Mouse (Mus musculus) forebrain, postnatal 0 days (tissue): Measurements from ENCODE around the gene Wsb2. TPM values are rescaled to one million over a fixed set of nuclear protein-coding genes. Genes with fewer than 3 reads are reported as not detected.

Source experiments
- ATAC-seq: fragments of 200-750 bp; cut with Nextera tagmentation; 2 replicates; pipeline ENCODE4 v1.8.0; 2017; ENCODE audit warnings: mild to moderate bottlenecking, moderate library complexity
- DNase-seq: peaks from one replicate; pipeline ENCODE4 v3.0.0-alpha.2; 2015
- H3K27ac ChIP-seq: fragments of 300-500 bp; sonication (generic); 2 replicates; pipeline ENCODE4 v1.5.1; 2014; ENCODE audit warnings: low read depth, mild to moderate bottlenecking, antibody characterized with exemption, low read length, moderate library complexity, mixed read lengths
- H3K27me3 ChIP-seq: fragments of 300-500 bp; sonication (generic); 2 replicates; pipeline ENCODE4 v1.6.1; 2014; ENCODE audit warnings: mild to moderate bottlenecking, low read length, mixed read lengths; ENCODE audit not compliant: insufficient read depth
- H3K36me3 ChIP-seq: fragments of 300-500 bp; sonication (generic); 2 replicates; pipeline ENCODE4 v1.6.1; 2014; ENCODE audit warnings: mild to moderate bottlenecking, moderate library complexity; ENCODE audit not compliant: insufficient read depth
- H3K4me1 ChIP-seq: fragments of 300-500 bp; sonication (generic); 2 replicates; pipeline ENCODE4 v1.6.1; 2014; ENCODE audit warnings: antibody characterized with exemption; ENCODE audit not compliant: insufficient read depth
- H3K4me2 ChIP-seq: fragments of 300-500 bp; sonication (generic); 2 replicates; pipeline ENCODE4 v1.6.1; 2014; ENCODE audit warnings: low read depth, mild to moderate bottlenecking, moderate library complexity
- H3K4me3 ChIP-seq: fragments of 300-500 bp; sonication (generic); 2 replicates; pipeline ENCODE4 v1.5.1; 2014; ENCODE audit warnings: low read depth, low read length, mixed read lengths
- H3K9ac ChIP-seq: fragments of 300-500 bp; sonication (generic); 2 replicates; pipeline ENCODE4 v1.6.1; 2014; ENCODE audit warnings: mild to moderate bottlenecking
- H3K9me3 ChIP-seq: fragments of 300-500 bp; sonication (generic); 2 replicates; pipeline ENCODE4 v1.6.1; 2016; ENCODE audit warnings: low read length
- CTCF ChIP-seq: sonication (generic); IDR thresholded peaks from 2 replicates; pipeline ENCODE4 v1.5.1; 2016; ENCODE audit warnings: antibody characterized with exemption, control low read depth, low read depth
- WGBS: fragments of 180-500 bp; shearing (Covaris S2); extraction: QIAGEN DNeasy Blood & Tissue Kit; methylation state at CpG from one replicate; pipeline ENCODE4 v1.1.7; 2014; 5-methylcytosine and 5-hydroxymethylcytosine counted together
- polyA plus RNA-seq: library from polyadenylated mRNA; unstranded; fragments of >200 nt; fragmentation: Nextera tagmentation; extraction: Ambion mirVana; gene quantifications from 2 replicates; pipeline ENCODE4 v1.2.1, GENCODE M21; 2015
- total RNA-seq: library from RNA; depleted of rRNA; stranded (reverse); fragments of >200 nt; gene quantifications from 2 replicates; pipeline ENCODE4 v1.2.3, GENCODE M21; 2014

The Wsb2 gene
- total and polyA plus RNA-seq, 2 experiments from 2014 or later, result 318 to 327 TPM

DNA sequence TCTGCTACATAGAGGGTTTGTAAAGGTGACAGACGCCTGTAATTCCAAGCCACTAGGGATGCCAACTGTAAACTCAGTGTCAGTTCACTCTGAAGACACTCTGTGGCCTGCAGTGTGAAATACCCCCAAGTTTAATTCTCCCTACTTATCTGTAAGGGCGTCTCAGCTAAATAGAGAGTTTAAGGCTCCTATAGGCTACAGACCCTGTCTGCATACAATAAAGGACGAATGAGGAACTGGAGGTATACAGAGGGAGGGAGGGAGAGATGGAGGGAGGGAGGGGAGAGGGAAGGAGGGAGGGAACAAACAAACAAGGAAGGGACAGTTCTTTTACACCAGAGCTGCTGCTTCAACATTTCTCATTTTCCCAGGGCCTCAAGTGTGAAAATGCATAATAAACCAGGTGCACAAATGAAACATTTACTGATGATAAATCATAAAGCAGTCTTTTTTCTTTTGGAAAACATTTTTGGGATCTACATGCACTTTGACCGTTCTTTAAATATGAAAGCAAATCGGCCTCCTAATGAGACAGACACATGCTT, 11.6 kb upstream of the Wsb2 start:
- H3K4me1 ChIP-seq, result no peaks in the 10 kb centered on the region
- H3K27me3 ChIP-seq, result no peaks in the 10 kb centered on the region
- H3K9me3 ChIP-seq, result no peaks in the 10 kb centered on the region
- no peak for ATAC-seq
- TF ChIP-seq CTCF, result no peak
- DNase-seq, result no peak
- no peak overlapping the region for H3K9ac ChIP-seq
- H3K4me2 ChIP-seq, result no peak overlapping the region
- WGBS, result 81% methylated on average over 5 of the region's 5 CpGs
- no peak overlapping the region for H3K4me3 ChIP-seq
- H3K27ac ChIP-seq, result no peak overlapping the region
- H3K36me3 ChIP-seq, result no peaks in the 10 kb centered on the region

DNA sequence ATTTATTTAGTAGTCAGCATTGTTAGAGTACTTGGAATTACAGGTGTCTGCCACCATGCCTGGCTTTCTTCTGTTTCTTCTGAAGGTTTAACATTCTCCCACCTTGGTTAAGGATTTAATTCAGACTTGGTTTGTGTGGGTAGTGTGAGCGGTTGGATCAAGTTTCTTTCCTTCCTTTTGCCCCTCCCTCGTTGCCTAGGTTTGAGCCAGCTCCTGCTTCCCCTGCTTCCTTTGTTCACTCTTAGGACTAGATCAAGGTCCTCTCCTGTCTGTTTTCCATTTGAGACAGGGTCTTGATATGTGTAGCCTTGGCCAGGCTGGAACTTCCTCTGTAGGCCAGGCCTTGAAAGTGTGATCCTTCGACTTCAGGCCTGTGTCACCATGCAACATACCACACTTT, 10.8 kb upstream of the Wsb2 start:
- H3K9me3 ChIP-seq, result no peaks in the 10 kb centered on the region
- H3K4me2 ChIP-seq, result no peak overlapping the region
- no peak for TF ChIP-seq CTCF

DNA sequence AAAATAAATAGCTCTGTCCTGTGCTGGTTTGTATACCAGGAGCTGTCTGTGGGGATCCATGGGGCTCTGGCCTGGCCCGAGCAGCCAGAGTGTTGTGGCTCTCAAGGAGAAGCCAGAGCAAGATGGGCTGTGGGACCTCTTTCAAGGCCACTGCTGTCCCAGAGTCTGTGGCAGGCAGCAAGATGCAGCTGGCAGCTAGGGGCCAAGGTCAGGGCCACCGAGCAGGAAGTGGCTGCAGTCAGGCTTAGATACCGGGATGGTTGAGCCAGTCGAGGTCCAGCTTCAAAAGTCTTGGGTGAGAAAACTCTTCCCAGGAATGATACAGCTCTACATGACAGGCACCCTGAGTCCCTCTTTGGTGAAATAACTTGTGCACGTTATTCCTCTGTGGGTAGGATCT, 10.1 kb upstream of the Wsb2 start:
- no peak overlapping the region for H3K27ac ChIP-seq
- DNase-seq, result no peak
- no peak overlapping the region for H3K9ac ChIP-seq
- 90% methylated on average over 5 of the region's 5 CpGs for WGBS
- TF ChIP-seq CTCF, result no peak
- no peak overlapping the region for H3K4me2 ChIP-seq
- no peak overlapping the region for H3K4me3 ChIP-seq
- H3K27me3 ChIP-seq, result no peaks in the 10 kb centered on the region
- no peaks in the 10 kb centered on the region for H3K4me1 ChIP-seq
- H3K36me3 ChIP-seq, result no peaks in the 10 kb centered on the region
- H3K9me3 ChIP-seq, result no peaks in the 10 kb centered on the region
- no peak for ATAC-seq

More for the DNA sequence above, 10.8 kb upstream of the Wsb2 start:
- H3K9ac ChIP-seq, result no peak overlapping the region
- DNase-seq (no peak), ATAC-seq (no peak)
- no peak overlapping the region for H3K4me3 ChIP-seq
- H3K27me3 ChIP-seq, result no peaks in the 10 kb centered on the region
- no peak overlapping the region for H3K27ac ChIP-seq
- H3K4me1 ChIP-seq, result no peaks in the 10 kb centered on the region
- 61% methylated on average over 3 of the region's 3 CpGs for WGBS
- H3K36me3 ChIP-seq, result no peaks in the 10 kb centered on the region

DNA sequence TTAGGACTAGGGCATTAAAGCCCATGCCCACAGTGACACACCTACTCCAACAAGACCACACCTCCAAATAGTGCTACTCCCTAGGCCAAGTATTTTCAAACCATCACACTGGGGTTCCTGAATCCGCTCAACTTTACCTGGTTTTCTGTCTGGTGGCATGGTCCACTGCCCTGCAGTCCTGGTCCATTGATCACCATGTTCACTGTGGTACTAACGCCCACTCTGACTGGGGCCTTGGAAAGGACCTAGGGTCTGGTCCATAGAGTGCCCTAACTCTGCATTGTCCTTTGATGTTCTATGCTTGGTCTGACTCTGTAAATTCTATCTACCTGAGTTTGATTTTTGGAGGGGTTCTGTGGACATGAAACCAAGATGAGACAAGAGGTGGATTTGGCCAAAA, 9.3 kb upstream of the Wsb2 start:
- Histone ChIP-seq H3K4me2 (no peak overlapping the region), H3K9ac (no peak overlapping the region), H3K27ac (no peak overlapping the region), H3K4me3 (no peak overlapping the region), H3K4me1 (no peaks in the 10 kb centered on the region), H3K27me3 (no peaks in the 10 kb centered on the region), H3K9me3 (no peaks in the 10 kb centered on the region), H3K36me3 (no peaks in the 10 kb centered on the region)
- no peak for DNase-seq
- WGBS, result 93% methylated on average over 2 of the region's 2 CpGs
- ATAC-seq, result no peak
- no peak for TF ChIP-seq CTCF

DNA sequence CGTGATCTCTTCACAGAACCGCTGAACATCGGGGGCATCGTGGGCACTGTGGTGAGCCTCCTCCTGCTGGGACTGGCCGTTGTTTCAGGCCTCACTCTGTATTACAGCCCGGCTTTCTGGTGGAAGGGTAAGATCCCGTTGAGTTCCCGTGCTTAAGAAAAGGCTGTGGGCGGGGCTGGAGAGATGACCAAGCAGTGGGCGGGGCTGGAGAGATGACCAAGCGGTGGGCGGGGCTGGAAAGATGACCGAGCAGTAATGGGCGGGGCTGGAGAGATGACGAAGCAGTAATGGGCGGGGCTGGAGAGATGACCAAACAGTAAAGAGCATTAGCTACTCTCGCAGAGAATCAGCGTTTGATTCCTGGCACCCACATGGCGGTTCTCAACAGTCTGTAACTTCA, 8.8 kb upstream of the Wsb2 start:
- Histone ChIP-seq H3K27me3 (no peaks in the 10 kb centered on the region), H3K36me3 (no peaks in the 10 kb centered on the region), H3K4me3 (no peak overlapping the region), H3K4me1 (no peaks in the 10 kb centered on the region), H3K9me3 (no peaks in the 10 kb centered on the region), H3K9ac (no peak overlapping the region), H3K4me2 (no peak overlapping the region), H3K27ac (no peak overlapping the region)
- DNase-seq (peak; percentile 63), ATAC-seq (peak; percentile 47; the same call in 1 of the 2 replicates)
- no peak for TF ChIP-seq CTCF
- 29% methylated on average over 19 of the region's 19 CpGs for WGBS

DNA sequence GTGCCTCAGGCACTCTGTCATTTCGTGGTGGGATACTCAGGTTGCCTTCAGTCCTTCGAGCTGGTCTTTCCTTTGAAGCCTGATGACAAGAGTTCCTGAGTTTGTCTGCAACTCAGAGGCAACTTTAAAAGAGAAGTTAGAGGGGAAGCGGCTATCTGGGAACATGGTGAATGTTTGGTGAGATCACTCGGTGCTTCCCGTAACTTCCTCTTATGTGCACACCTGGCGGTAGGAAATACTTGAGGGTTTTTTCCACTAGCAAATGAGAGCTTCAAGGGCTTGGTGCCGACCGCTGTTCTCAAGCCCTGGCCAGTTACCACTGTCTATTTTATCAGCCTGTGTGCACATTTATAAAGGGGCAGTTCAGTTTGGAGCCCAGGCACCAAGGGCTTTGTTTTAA, 3.0 kb upstream of the Wsb2 start:
- Histone ChIP-seq H3K27me3 (no peaks in the 10 kb centered on the region), H3K9me3 (no peaks in the 10 kb centered on the region), H3K4me3 (no peak overlapping the region), H3K4me1 (0 out of 2 replicates have a peak, but pooled peaks cover 7% of the 10 kb centered on the region), H3K27ac (no peak overlapping the region), H3K4me2 (no peak overlapping the region), H3K9ac (no peak overlapping the region), H3K36me3 (no peaks in the 10 kb centered on the region)
- no peak for ATAC-seq
- no peak for TF ChIP-seq CTCF
- no peak for DNase-seq
- WGBS, result 79% methylated on average over 8 of the region's 8 CpGs

DNA sequence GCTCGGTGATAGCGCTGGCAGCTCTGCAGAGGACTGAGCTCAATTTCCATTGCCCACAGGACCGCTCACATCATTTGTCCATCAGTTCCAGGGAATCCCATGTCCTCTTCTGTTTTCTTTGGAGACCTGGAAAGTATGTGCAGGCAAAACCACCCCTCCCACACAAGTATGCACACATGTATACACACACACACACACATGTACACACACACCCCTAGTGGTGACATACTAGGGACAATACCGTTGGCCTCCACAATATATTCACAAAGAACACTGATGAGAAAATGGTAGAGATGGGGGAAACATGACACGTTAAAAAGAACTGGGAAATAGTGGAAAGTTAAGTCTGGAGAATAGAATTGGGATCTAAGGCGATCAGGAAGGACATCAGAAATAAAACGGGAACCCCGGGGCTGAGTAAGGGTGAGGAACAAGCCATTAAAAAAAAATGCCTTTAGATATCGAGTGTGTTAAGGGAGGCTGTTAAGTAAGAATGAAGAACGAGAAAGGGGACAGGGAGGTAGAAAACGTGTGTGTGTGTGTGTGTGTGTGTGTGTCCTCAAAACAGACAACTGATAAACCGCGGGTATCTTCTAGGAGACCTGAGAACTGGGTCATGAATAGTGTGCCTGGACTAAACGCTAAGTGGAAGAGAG, 1.3 kb upstream of the Wsb2 start:
- H3K27ac ChIP-seq, result peak overlapping the region; percentile 91
- H3K27me3 ChIP-seq, result no peaks in the 10 kb centered on the region
- WGBS, result 48% methylated on average over 14 of the region's 14 CpGs
- no peaks in the 10 kb centered on the region for H3K9me3 ChIP-seq
- peak overlapping the region; percentile 85; the same call in 1 of the 2 replicates for H3K4me3 ChIP-seq
- H3K9ac ChIP-seq, result no peak overlapping the region
- peaks cover 16% of the 10 kb centered on the region for H3K4me1 ChIP-seq
- no peaks in the 10 kb centered on the region for H3K36me3 ChIP-seq
- no peak for ATAC-seq
- no peak for DNase-seq
- H3K4me2 ChIP-seq, result peak overlapping the region; percentile 93
- peak; percentile 49 for TF ChIP-seq CTCF
